Mouse (Mus musculus): ENCODE results near the gene Rhox4a2.
"Not testable (repeated sequence)": the region's sequence is repeated elsewhere in the genome, so short reads cannot be mapped to it uniquely, and the experiment has no call there.

DNA sequence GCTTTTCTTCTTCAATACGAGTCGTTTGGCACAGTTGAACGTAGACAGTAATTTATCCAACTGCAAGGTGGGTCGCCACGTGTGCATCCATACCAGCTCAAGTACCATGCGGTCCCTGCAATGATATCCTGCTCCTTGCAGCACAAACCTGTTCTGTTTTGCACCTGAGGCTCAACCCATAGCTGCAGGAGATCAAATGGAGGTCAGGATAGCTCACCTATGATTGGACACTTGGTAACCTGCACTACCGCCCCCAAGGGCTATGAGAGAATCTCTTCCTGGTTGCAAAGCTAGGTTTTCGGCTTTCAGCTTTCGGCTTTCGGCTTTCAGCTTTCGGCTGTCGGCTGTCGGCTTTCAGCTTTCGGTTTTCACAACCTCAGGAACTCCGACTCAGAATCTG lies 41.5 kb downstream of the Rhox4a2 start, which contains the start of gene Rhox4b:
- not testable (repeated sequence) for TF ChIP-seq CTCF (IDR thresholded peaks at IDR 0.05; ENCODE audit: extremely low read depth, insufficient read length, insufficient replicate concordance, low read depth, low read length); POLR2A (IDR thresholded peaks at IDR 0.05; ENCODE audit: low read depth, low read length)

All from small intestine, adult 2 months (tissue).